Mouse (Mus musculus) heart, postnatal 0 days (tissue): ENCODE results near the gene Pprc1.

Source experiments
- CTCF ChIP-seq: IDR thresholded peaks from 2 replicates; pipeline ENCODE4 v1.5.1; 2016; ENCODE audit warnings: antibody characterized with exemption, control low read depth, low read depth
- EP300 ChIP-seq: IDR thresholded peaks from 2 replicates; pipeline ENCODE4 v1.6.1; 2016; ENCODE audit warnings: antibody characterized with exemption, low read depth

DNA sequence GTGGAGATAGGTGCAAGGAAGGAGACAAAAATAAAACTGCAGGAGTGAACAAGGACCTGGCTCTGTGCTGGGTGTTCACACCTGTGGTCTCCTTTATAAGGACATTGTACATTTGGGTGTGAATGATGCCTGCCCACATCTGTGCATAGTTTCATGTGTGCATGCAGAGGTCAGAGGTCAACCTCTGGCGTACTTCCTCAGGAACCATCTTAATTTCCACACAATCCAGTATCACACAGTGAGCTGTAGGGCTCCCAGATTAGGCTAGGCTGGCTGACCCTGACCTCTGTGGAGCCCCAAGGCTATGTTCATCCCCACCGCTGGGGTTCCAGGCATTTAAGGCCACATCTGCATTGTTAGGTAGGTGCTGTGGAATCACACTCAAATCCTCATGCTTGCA lies 2.7 kb downstream of the Pprc1 start:
- TF ChIP-seq CTCF (no peak), EP300 (no peak)
